Mouse (Mus musculus): ENCODE data around the gene Bbc3.

DNA sequence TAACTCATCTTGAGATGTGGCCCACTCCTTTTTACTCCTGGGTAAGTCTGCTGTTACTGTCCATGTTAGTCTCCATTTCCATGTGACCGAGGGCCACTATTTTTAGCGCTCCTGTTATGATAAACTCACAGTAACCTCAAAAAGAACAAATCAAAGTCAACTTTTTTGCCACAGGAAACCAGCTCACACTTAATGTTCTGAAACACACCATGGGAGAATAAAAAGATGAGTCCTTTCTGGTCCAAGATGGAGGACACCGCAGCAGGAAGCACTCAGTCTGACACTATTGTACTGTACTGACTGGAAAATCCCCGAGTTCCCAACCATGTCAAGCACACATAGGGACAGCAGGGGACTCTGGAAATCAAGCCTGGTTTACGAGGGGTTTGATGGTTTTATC, 41.8 kb downstream of the Bbc3 start:
- no peak for TF ChIP-seq CTCF (IDR thresholded peaks at IDR 0.05; ENCODE audit: low read depth)
- no peak for TF ChIP-seq EP300 (IDR thresholded peaks at IDR 0.05; ENCODE audit: low read depth)

All from heart, postnatal 0 days (tissue).